Comparison of ENCODE assay signal across 20 mouse cellular contexts in the genomic region with DNA sequence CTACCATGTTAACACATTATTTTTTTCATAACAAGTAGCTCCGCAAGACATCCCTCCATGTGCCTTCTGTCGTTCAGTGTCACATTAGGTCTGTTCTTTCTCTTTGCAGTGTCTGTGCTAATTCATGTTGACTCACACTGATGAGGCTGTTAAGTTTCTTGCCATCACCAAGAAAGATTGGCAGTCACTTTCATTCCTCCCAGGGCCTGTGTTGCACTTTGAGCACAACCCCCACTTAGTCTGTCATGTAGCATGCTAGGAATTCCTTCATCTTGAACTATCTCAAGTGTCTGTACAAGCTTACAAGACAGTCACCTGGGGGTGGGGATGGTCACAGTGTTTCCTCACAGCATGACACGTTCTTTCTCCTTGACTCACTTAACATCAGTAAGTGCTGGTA.
DNase-seq lines count a peak whose midpoint lies in the region; ATAC-seq and TF ChIP-seq lines count a peak whose summit lies in the region.
"Had no signal": no experiment of that assay in that cellular context is flagged by ENCODE, and none has a peak within 500 bp of the region (broad histone marks: within the 10 kb centered on the region; RNA-seq: fewer than 3 reads in every experiment).

No protein-coding gene starts in this region.

- no peak for TF ChIP-seq EP300 in heart, adult 2 months (IDR thresholded peaks at IDR 0.05; ENCODE audit: insufficient read depth, low read depth, low read length)

- ATAC-seq in heart, embryonic 12.5 days (ENCODE audit: insufficient number of reproducible peaks, low FRiP score): peak; percentile 78
- ATAC-seq: CD4-positive, CD25-positive, alpha-beta regulatory T cell, adult 4 months; liver, embryonic 12.5 days had no signal

- H3K9me3 ChIP-seq in heart, embryonic 12.5 days (replicated peaks): no peaks in the 10 kb centered on the region
- H3K9me3 ChIP-seq: embryonic facial prominence, embryonic 13.5 days; limb, embryonic 10.5 days; liver, embryonic 12.5 days; midbrain, embryonic 10.5 days; neural tube, embryonic 12.5 days had no signal

- no peak overlapping the region for H3K4me2 ChIP-seq in heart, embryonic 12.5 days
- H3K4me2 ChIP-seq: embryonic facial prominence, embryonic 13.5 days; liver, embryonic 12.5 days; neural tube, embryonic 12.5 days had no signal

- peaks cover 15% of the 10 kb centered on the region for H3K4me1 ChIP-seq in heart, embryonic 12.5 days (replicated peaks)
- H3K4me1 ChIP-seq in heart, adult 2 months (ENCODE audit: control insufficient read depth, insufficient read depth, low read length): no peaks in the 10 kb centered on the region
- H3K4me1 ChIP-seq: embryonic facial prominence, embryonic 13.5 days; limb, embryonic 10.5 days; liver, embryonic 12.5 days; midbrain, embryonic 10.5 days; neural tube, embryonic 12.5 days had no signal

- no peak overlapping the region for H3K4me3 ChIP-seq in heart, embryonic 12.5 days
- no peak overlapping the region for H3K4me3 ChIP-seq in heart, adult 2 months
- H3K4me3 ChIP-seq: embryonic facial prominence, embryonic 13.5 days; limb, embryonic 10.5 days; liver, embryonic 12.5 days; midbrain, embryonic 10.5 days; neural tube, embryonic 12.5 days had no signal

- H3K36me3 ChIP-seq in heart, embryonic 12.5 days: no peaks in the 10 kb centered on the region
- H3K36me3 ChIP-seq in heart, adult 2 months (ENCODE audit: control insufficient read depth, insufficient read depth, low read length): no peaks in the 10 kb centered on the region
- H3K36me3 ChIP-seq: embryonic facial prominence, embryonic 13.5 days; G1E; limb, embryonic 10.5 days; liver, embryonic 12.5 days; midbrain, embryonic 10.5 days; neural tube, embryonic 12.5 days had no signal

- H3K79me2 ChIP-seq in heart, adult 2 months (replicated peaks; ENCODE audit: control insufficient read depth, insufficient read depth, low read length): no peaks in the 10 kb centered on the region

- WGBS in heart, embryonic 12.5 days: 33% methylated on average over 3 of the region's 3 CpGs
- 59% methylated on average over 3 of the region's 3 CpGs for WGBS in heart, adult 2 months

- no peak for TF ChIP-seq CTCF in heart, adult 2 months (IDR thresholded peaks at IDR 0.05)

- no peak for TF ChIP-seq POLR2A in heart, adult 2 months (IDR thresholded peaks at IDR 0.05; ENCODE audit: insufficient read depth, low read depth, low read length)

- no peak overlapping the region for H3K27ac ChIP-seq in heart, embryonic 12.5 days (ENCODE audit: poor library complexity, severe bottlenecking)
- H3K27ac ChIP-seq in heart, adult 2 months: no peak overlapping the region
- H3K27ac ChIP-seq: embryonic facial prominence, embryonic 13.5 days; limb, embryonic 10.5 days; liver, embryonic 12.5 days; midbrain, embryonic 10.5 days; neural tube, embryonic 12.5 days; stomach, postnatal 0 days had no signal

- intact Hi-C loops in heart, adult 2 months (cut with DNase I): no loop called here

- no peaks in the 10 kb centered on the region for H3K27me3 ChIP-seq in heart, embryonic 12.5 days (replicated peaks)
- H3K27me3 ChIP-seq in heart, adult 2 months (ENCODE audit: control insufficient read depth, insufficient read depth, low read length): no peaks in the 10 kb centered on the region
- H3K27me3 ChIP-seq: embryonic facial prominence, embryonic 13.5 days; liver, embryonic 12.5 days; neural tube, embryonic 12.5 days had no signal

- DNase-seq in heart, adult 2 months: no peak
- peak; percentile 13 for DNase-seq in 3T3-L1 (ENCODE audit: low read depth, low spot score)
- DNase-seq in Muller cell, postnatal 12 days (ENCODE audit: inconsistent ontology term): peak; percentile 25
- peak; percentile 18 for DNase-seq in lung, postnatal 10 days
- DNase-seq in gastrocnemius, postnatal 10 days: no peak
- no peak for DNase-seq in MN1 (ENCODE audit: low spot score)
- DNase-seq: adrenal gland, adult 2 months; cerebellum, adult 11 months; cerebellum, postnatal 14 days; kidney, adult 2 months; right cerebral cortex, postnatal 25 days had no signal

- no peak overlapping the region for H3K9ac ChIP-seq in heart, embryonic 12.5 days
- H3K9ac ChIP-seq in heart, adult 2 months (ENCODE audit: low read depth, low read length): no peak overlapping the region
- H3K9ac ChIP-seq: embryonic facial prominence, embryonic 13.5 days; liver, embryonic 12.5 days; neural tube, embryonic 12.5 days had no signal

Comparison
In these comparisons a context has a peak if more than half of its experiments do, and no peak if none do; other contexts are left out.
1. DNase-seq: peak in 3T3-L1 (single experiment), Muller cell, postnatal 12 days (single experiment) and lung, postnatal 10 days (single experiment); none in heart, adult 2 months (0 of 2), gastrocnemius, postnatal 10 days (single experiment) and MN1 (single experiment).